Mouse (Mus musculus) midbrain, embryonic 10.5 days (tissue): ENCODE data around the gene Fam3c. TPM values are rescaled to one million over a fixed set of nuclear protein-coding genes. Genes with fewer than 3 reads are reported as not detected.

Source experiments
- DNase-seq: peaks from one replicate; pipeline ENCODE4 v3.0.0-alpha.2; 2017; ENCODE audit warnings: low spot score
- H3K27ac ChIP-seq: fragments of 300-500 bp; sonication (generic); replicated peaks from 2 replicates; pipeline ENCODE4 v1.5.1; 2016; ENCODE audit warnings: mild to moderate bottlenecking
- H3K27me3 ChIP-seq: fragments of 300-500 bp; sonication (generic); 2 replicates; pipeline ENCODE4 v1.6.1; 2016; ENCODE audit warnings: low read depth, mild to moderate bottlenecking; ENCODE audit not compliant: poor library complexity, severe bottlenecking
- H3K36me3 ChIP-seq: fragments of 300-500 bp; sonication (generic); 2 replicates; pipeline ENCODE4 v1.6.1; 2016; ENCODE audit warnings: mild to moderate bottlenecking, moderate library complexity
- H3K4me1 ChIP-seq: fragments of 300-500 bp; sonication (generic); 2 replicates; pipeline ENCODE4 v1.6.1; 2016
- H3K4me3 ChIP-seq: fragments of 300-500 bp; sonication (generic); 2 replicates; pipeline ENCODE4 v1.5.1; 2016; ENCODE audit warnings: mild to moderate bottlenecking, moderate library complexity
- H3K9me3 ChIP-seq: fragments of 300-500 bp; sonication (generic); replicated peaks from 2 replicates; pipeline ENCODE4 v1.6.1; 2016; ENCODE audit warnings: mild to moderate bottlenecking
- WGBS: fragments of 180-500 bp; shearing (Covaris S2); methylation state at CpG from one replicate; pipeline ENCODE4 v1.1.7; 2016; 5-methylcytosine and 5-hydroxymethylcytosine counted together
- polyA plus RNA-seq: library from polyadenylated mRNA; unstranded; fragments of >200 nt; fragmentation: Nextera tagmentation; extraction: Ambion mirVana; gene quantifications from 2 replicates; pipeline ENCODE4 v1.2.1, GENCODE M21; 2016

The Fam3c gene
- polyA plus RNA-seq, 1 experiment from 2014 or later, result 27.8 TPM

DNA sequence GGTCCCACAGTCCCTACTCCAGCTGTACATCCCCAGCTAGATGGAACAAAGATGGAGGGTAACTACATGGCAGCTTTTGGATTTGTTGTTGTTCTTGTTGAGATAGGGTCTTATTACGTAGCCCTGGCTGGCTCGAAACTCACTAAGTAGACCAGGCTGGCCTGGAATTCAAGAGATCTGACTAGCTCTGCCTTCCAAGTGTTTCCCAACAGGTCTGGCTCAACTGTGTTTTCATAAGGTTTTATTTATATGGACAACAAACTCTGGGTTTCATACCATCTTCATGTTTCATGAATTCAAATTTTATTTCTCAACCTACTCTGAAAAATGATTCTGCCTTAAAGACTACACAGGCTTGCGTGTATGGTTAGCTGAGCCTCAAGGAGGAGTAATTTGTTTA is 7.1 kb downstream of the Fam3c start:
- H3K36me3 ChIP-seq, result no peaks in the 10 kb centered on the region
- no peak for DNase-seq
- no peaks in the 10 kb centered on the region for H3K27me3 ChIP-seq
- no peaks in the 10 kb centered on the region for H3K9me3 ChIP-seq
- H3K4me3 ChIP-seq, result no peak overlapping the region
- peaks cover 27% of the 10 kb centered on the region for H3K4me1 ChIP-seq
- 95% methylated on average over 3 of the region's 3 CpGs for WGBS
- H3K27ac ChIP-seq, result no peak overlapping the region

DNA sequence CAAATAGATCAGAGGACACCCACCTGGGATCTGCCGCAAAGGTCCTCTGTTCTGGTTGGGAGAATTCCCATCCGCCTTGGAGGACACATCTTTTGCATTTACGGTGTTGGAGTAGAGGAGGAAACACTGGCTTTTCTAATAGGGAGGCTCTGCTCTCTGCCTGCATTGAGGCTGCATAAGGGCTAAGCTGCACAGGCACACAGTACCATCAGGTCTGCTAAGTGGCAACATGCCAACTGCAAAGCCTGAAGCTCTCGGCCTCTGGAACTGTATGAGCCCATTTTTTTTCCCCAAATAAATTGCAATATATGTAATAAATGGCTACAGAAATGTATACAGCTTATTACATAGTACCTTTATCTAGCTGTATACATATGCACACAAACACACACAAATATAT is 7.9 kb downstream of the Fam3c start:
- Histone ChIP-seq H3K27me3 (no peaks in the 10 kb centered on the region), H3K4me1 (peaks cover 26% of the 10 kb centered on the region), H3K4me3 (no peak overlapping the region), H3K27ac (no peak overlapping the region), H3K36me3 (no peaks in the 10 kb centered on the region), H3K9me3 (no peaks in the 10 kb centered on the region)
- DNase-seq, result no peak
- WGBS, result 91% methylated on average over 4 of the region's 4 CpGs

DNA sequence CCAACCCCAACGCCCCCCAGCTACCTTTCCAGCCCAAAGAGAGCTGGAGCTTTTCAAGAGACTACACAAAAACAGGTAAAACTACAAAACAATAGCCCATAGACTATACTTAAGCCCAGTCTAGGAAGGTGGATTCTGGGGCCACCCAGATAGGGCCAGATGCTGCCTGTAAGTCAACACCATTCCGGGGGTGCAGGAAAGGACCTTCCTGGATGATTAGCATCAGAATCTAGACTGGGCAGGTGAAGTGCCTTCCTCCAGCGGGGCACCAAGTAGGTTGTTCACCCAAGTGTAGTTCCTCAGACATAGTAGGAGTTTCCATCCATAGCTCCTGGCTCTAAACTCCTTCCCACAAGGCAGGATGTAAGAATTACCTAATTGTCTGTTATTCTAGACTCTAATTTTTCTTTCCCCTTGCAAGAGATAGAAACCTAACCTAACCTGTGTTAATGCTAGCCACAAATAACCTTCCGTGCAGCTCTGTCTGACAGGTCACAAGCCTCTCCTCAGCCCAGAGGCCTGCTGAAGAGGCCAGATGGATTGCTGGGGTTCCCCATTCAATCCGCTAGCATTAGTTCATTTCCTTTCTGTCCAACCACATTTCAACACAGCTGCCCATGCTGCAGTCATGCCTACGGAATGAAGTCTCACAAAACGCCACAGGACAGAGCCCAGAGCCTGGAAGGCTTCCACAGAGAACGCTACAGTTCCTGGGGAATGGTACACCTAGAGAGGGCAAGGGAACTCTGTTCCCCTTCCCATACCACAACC is 8.7 kb downstream of the Fam3c start:
- Histone ChIP-seq H3K27ac (no peak overlapping the region), H3K36me3 (no peaks in the 10 kb centered on the region), H3K27me3 (no peaks in the 10 kb centered on the region)

DNA sequence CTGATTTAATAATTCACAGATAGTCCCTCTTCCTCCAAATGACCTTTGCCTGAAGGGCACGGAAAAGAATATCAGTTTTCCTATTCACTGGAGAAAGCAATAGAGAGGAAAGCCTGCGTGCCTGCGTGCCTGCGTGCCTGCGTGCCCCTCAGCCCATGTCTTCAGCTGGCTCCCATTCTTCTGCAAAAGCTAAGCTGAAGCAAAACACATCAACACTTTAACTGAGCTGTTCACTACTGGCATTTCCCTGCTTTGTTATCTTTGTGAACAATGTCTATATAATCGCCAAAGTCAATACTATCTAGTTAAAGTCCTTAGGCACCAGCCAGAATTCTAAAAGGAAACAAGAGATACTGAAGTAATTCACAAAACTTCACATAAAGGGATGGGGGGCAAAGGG is 11.6 kb downstream of the Fam3c start:
- Histone ChIP-seq H3K4me1 (peaks cover 13% of the 10 kb centered on the region), H3K4me3 (no peak overlapping the region), H3K27ac (no peak overlapping the region), H3K27me3 (no peaks in the 10 kb centered on the region), H3K9me3 (no peaks in the 10 kb centered on the region), H3K36me3 (peaks cover 15% of the 10 kb centered on the region)
- WGBS, result 64% methylated on average over 6 of the region's 6 CpGs
- no peak for DNase-seq

More for the DNA sequence above, 8.7 kb downstream of the Fam3c start:
- whole genome bisulfite sequencing, result 80% methylated on average over 8 of the region's 8 CpGs
- H3K4me1 ChIP-seq, result peaks cover 26% of the 10 kb centered on the region
- DNase-seq, result no peak
- no peak overlapping the region for H3K4me3 ChIP-seq
- H3K9me3 ChIP-seq, result no peaks in the 10 kb centered on the region

DNA sequence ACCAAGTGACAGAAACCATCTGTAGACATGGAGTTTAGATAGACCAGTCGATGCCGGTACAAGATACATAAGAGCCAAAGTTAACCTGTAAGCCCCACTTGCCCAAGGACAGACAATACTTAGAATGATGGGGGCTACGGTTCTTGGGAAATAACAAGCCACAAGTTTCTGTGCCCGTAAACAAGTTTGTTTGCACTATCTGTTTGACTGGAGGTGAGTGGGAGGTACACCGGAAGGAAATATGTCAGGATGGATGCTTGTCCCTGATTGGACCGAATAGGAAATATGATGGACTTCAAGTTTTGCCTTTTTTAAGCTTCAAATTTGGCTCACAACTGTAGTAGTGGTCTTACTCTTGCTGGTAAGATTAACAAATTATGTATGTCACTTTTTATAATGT is 12.3 kb downstream of the Fam3c start:
- Histone ChIP-seq H3K27ac (no peak overlapping the region), H3K4me3 (no peak overlapping the region), H3K9me3 (no peaks in the 10 kb centered on the region), H3K36me3 (peaks cover 17% of the 10 kb centered on the region), H3K27me3 (no peaks in the 10 kb centered on the region), H3K4me1 (peaks cover 13% of the 10 kb centered on the region)
- no peak for DNase-seq
- WGBS, result 89% methylated on average over 6 of the region's 6 CpGs

DNA sequence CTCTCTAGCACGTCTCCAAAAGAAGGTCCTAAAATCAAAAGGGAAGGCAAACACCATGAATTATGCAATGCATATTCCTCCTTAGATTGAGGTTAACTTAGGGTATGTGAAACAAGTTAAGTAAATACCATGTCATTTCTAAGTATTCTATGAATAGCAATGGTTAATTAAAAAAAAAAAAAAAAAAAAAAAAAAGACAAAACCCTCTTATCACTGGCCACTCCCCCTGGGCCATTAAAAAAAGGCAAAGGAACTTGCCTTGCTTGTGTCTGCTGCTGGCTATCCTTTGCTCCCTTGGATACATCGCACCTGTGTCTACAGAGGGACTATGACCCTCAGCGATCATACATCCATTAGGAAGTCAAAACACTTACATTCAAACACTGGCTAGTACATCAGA is 12.8 kb downstream of the Fam3c start:
- Histone ChIP-seq H3K4me1 (peaks cover 13% of the 10 kb centered on the region), H3K36me3 (peaks cover 22% of the 10 kb centered on the region), H3K4me3 (no peak overlapping the region), H3K9me3 (no peaks in the 10 kb centered on the region), H3K27me3 (no peaks in the 10 kb centered on the region), H3K27ac (no peak overlapping the region)
- no peak for DNase-seq
- 90% methylated on average over 3 of the region's 3 CpGs for WGBS

DNA sequence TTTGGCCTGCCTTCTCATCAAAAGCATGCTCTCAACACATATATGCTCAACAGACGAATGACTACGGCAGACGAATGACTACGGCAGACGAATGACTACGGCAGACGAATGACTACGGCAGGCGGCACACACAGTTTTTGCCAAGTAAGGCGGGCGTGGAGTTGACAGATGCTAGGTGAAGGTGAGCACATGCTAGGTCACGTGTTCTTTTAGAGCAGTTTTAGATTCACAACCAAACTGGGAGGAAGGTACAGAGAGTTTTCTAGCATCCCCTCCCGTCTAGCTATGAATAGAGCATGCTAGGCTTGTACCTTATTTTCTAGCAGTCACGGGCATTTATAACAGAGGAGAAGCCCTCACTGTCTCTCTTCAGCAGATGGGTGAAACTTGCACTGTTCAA is 15.3 kb downstream of the Fam3c start:
- WGBS, result 98% methylated on average over 14 of the region's 14 CpGs
- no peak overlapping the region for H3K4me3 ChIP-seq
- no peak overlapping the region for H3K27ac ChIP-seq
- H3K4me1 ChIP-seq, result peaks cover 10% of the 10 kb centered on the region
- DNase-seq, result no peak
- no peaks in the 10 kb centered on the region for H3K9me3 ChIP-seq
- peaks cover 29% of the 10 kb centered on the region for H3K36me3 ChIP-seq
- no peaks in the 10 kb centered on the region for H3K27me3 ChIP-seq

DNA sequence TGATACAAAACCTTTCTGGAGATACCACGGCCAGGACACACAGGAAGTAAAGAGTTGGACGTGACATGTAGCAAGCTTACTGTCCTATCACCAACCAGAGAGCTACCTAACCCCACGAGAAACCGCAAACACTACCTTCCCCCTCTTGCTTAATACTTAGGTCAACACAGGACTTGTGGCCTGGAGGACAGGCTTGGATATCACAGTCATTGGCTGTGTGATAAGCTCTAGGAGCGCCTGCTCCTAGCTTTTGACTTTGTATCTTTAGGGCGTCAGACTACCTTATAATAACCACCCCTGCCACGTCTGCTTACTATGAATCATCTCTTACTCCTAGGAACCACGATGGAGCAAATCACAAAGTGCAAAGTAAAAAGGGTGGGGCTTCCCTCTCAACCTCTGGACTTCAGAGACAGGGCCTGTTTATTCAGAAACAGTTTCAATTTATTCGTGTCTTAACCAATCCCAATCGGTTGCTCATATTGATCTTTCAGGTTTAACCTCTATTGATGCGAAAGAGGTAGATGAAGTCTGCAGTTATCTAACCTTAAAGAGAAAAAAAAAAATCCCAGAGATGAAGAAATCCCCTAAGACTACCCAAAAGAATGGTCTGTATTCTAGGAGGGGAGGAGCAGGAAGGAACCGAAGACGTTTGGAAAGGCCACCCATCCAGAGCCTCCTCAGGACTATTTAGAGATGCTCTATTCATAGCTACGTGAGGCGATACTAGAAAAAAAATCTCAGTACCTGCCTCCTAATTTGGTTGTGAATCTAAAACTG is 16.1 kb downstream of the Fam3c start:
- DNase-seq, result no peak
- 93% methylated on average over 15 of the region's 15 CpGs for WGBS

DNA sequence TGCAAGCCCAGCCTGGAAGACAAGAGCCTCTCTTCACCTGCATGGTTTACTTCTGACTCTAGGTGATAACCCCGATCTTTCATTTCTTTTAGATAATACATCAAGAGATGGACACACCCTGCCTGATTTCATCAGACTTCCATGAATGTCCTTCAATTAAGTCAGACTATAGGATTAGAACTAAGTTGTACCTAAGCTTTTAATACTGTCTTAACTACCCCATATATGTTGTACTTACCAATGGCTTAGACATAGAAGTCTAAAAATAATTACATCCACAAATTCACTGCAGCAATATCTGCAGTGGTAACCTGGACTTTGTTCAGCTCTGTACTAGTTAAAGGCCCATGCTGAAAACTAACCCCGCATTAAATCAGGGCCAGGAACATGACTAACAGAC is 23.5 kb downstream of the Fam3c start:
- H3K4me1 ChIP-seq, result no peaks in the 10 kb centered on the region
- no peaks in the 10 kb centered on the region for H3K27me3 ChIP-seq
- H3K36me3 ChIP-seq, result peaks cover 6% of the 10 kb centered on the region
- no peak overlapping the region for H3K27ac ChIP-seq
- H3K4me3 ChIP-seq, result no peak overlapping the region
- DNase-seq, result no peak
- no peaks in the 10 kb centered on the region for H3K9me3 ChIP-seq
- 93% methylated on average over 2 of the region's 2 CpGs for WGBS

More for the DNA sequence above, 16.1 kb downstream of the Fam3c start:
- no peaks in the 10 kb centered on the region for H3K27me3 ChIP-seq
- no peak overlapping the region for H3K4me3 ChIP-seq
- no peak overlapping the region for H3K27ac ChIP-seq
- H3K9me3 ChIP-seq, result no peaks in the 10 kb centered on the region
- peaks cover 29% of the 10 kb centered on the region for H3K36me3 ChIP-seq
- H3K4me1 ChIP-seq, result peaks cover 10% of the 10 kb centered on the region

DNA sequence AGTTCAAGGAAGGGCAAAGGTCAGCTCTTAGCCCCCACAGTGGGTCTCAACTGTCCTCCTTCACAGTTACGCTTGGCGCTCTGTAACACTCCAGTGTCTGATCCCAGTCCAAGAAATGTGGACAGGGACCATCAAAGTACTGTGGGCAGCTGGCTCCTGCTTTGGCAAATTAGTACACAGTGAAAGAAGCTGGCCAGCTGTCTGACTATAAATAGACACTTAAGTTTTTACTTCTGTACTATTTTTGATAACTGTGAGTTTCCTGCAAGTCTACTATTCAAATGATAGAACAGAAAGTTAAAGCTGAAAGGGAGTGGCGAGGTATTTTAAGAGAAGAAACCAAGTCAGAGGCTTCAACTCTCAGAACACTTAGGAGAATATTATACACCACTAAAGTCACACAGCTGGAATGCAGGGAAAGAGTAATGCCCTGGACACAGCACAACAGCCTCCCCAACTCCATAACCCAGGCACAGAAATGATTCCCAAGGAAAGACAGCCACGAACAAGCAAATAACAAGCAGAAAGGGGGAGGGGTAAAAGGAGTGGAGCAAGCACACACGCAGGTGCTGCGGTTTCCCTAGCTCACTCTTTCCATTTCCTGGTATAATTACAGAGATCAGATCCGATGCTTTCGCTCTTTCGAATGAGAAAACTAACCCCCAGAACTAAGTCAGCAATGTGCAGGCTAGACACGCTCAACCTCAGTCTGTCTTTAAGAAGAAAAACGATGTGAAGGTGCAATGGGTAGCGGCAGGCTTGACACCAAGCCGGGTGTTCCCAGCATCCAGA is 25.7 kb downstream of the Fam3c start:
- 93% methylated on average over 13 of the region's 13 CpGs for WGBS

DNA sequence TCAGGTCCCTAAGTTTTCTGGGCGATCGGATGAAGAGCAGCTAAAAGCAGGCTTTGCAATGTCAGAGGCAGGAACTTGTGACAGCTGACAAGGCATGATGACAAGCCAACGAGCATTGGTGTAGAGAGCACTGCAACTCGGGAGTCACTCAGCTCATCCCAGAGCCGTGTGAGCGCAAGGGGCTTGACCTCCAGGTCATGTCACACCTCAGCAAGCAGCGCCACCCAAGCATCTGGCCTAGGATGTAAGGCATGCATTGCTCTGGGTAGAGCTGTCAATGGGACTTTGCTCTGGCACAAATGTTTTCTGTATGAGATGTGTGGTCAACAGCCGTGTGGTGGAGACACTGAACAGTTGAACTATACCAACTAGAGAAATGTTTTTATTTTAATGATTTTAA is 28.1 kb downstream of the Fam3c start:
- Histone ChIP-seq H3K36me3 (peaks cover 9% of the 10 kb centered on the region; the same call in 1 of the 2 replicates), H3K27ac (no peak overlapping the region), H3K4me3 (no peak overlapping the region), H3K4me1 (no peaks in the 10 kb centered on the region), H3K27me3 (no peaks in the 10 kb centered on the region), H3K9me3 (no peaks in the 10 kb centered on the region)
- DNase-seq, result no peak
- WGBS, result 73% methylated on average over 8 of the region's 8 CpGs

More for the DNA sequence above, 25.7 kb downstream of the Fam3c start:
- Histone ChIP-seq H3K4me1 (no peaks in the 10 kb centered on the region), H3K27me3 (no peaks in the 10 kb centered on the region), H3K4me3 (no peak overlapping the region), H3K27ac (no peak overlapping the region), H3K9me3 (no peaks in the 10 kb centered on the region), H3K36me3 (peaks cover 4% of the 10 kb centered on the region; the same call in 1 of the 2 replicates)
- DNase-seq, result no peak

DNA sequence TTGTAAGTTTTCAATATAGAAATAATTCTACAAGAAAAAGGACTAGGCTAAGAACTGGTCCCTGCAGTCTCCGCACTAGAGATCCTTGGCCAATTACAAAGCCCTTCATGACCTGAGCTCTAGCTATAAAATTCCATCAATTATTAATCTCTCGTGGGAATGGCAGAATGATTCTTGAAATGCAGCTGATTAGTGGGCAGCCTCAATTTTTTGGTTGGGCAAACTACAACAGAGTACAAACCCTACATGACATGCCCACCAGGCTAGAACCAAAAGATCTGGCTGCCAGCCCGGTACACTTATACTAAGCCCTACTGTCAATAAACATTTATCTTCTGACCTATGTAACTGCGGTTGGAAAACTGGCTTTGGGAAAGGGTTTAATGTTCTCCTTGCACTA is 29.0 kb downstream of the Fam3c start:
- Histone ChIP-seq H3K36me3 (peaks cover 9% of the 10 kb centered on the region; the same call in 1 of the 2 replicates), H3K4me3 (no peak overlapping the region), H3K4me1 (no peaks in the 10 kb centered on the region), H3K27ac (no peak overlapping the region), H3K27me3 (no peaks in the 10 kb centered on the region), H3K9me3 (no peaks in the 10 kb centered on the region)
- no peak for DNase-seq
- 79% methylated on average over 4 of the region's 4 CpGs for WGBS
